Mouse (Mus musculus) midbrain, postnatal 0 days (tissue): ENCODE data around the gene Spns2. TPM values are rescaled to one million over a fixed set of nuclear protein-coding genes. Genes with fewer than 3 reads are reported as not detected.

ENCODE experiments used
- ATAC-seq: fragments of 200-750 bp; cut with Nextera tagmentation; 2 replicates; pipeline ENCODE4 v1.8.0; 2017; ENCODE audit warnings: moderate number of reproducible peaks, mild to moderate bottlenecking, moderate TSS enrichment, moderate library complexity; ENCODE audit not compliant: low FRiP score
- DNase-seq: peaks from one replicate; pipeline ENCODE4 v3.0.0-alpha.2; 2015; ENCODE audit warnings: low spot score
- H3K27ac ChIP-seq: fragments of 300-500 bp; sonication (generic); 2 replicates; pipeline ENCODE4 v1.5.1; 2014; ENCODE audit warnings: low read depth, mild to moderate bottlenecking, low read length, mixed read lengths
- H3K27me3 ChIP-seq: fragments of 300-500 bp; sonication (generic); 2 replicates; pipeline ENCODE4 v1.6.1; 2014; ENCODE audit warnings: low read length, control low read depth, mixed read lengths; ENCODE audit not compliant: insufficient read depth
- H3K36me3 ChIP-seq: fragments of 300-500 bp; sonication (generic); 2 replicates; pipeline ENCODE4 v1.6.1; 2014; ENCODE audit warnings: low read length, control low read depth, mixed read lengths; ENCODE audit not compliant: insufficient read depth
- H3K4me1 ChIP-seq: fragments of 300-500 bp; sonication (generic); 2 replicates; pipeline ENCODE4 v1.6.1; 2014; ENCODE audit warnings: mild to moderate bottlenecking, control low read depth, antibody characterized with exemption, low read length, mixed read lengths; ENCODE audit not compliant: insufficient read depth
- H3K4me2 ChIP-seq: fragments of 300-500 bp; sonication (generic); 2 replicates; pipeline ENCODE4 v1.6.1; 2014; ENCODE audit warnings: low read depth, mild to moderate bottlenecking, low read length, mixed read lengths; ENCODE audit not compliant: poor library complexity, severe bottlenecking
- H3K4me3 ChIP-seq: fragments of 300-500 bp; sonication (generic); 2 replicates; pipeline ENCODE4 v1.5.1; 2014; ENCODE audit warnings: low read depth, mild to moderate bottlenecking, low read length, moderate library complexity
- H3K9ac ChIP-seq: fragments of 300-500 bp; sonication (generic); replicated peaks from 2 replicates; pipeline ENCODE4 v1.6.1; 2014; ENCODE audit warnings: mild to moderate bottlenecking, low read length, moderate library complexity, mixed read lengths; ENCODE audit not compliant: poor library complexity, severe bottlenecking
- H3K9me3 ChIP-seq: fragments of 300-500 bp; sonication (generic); 2 replicates; pipeline ENCODE4 v1.6.1; 2016; ENCODE audit warnings: low read length, control low read depth
- CTCF ChIP-seq: IDR thresholded peaks from 2 replicates; pipeline ENCODE4 v1.5.1; 2016; ENCODE audit warnings: antibody characterized with exemption, mild to moderate bottlenecking
- WGBS: fragments of 180-500 bp; shearing (Covaris S2); extraction: QIAGEN DNeasy Blood & Tissue Kit; methylation state at CpG from one replicate; pipeline ENCODE4 v1.1.7; 2014; 5-methylcytosine and 5-hydroxymethylcytosine counted together
- polyA plus RNA-seq: library from polyadenylated mRNA; unstranded; fragments of >200 nt; fragmentation: Nextera tagmentation; extraction: Ambion mirVana; gene quantifications from 2 replicates; pipeline ENCODE4 v1.2.1, GENCODE M21; 2015
- total RNA-seq: library from RNA; depleted of rRNA; stranded (reverse); fragments of >200 nt; gene quantifications from 2 replicates; pipeline ENCODE4 v1.2.3, GENCODE M21; 2014

Gene Spns2
- total and polyA plus RNA-seq, 2 experiments from 2014 or later, result 7.7 to 56.8 TPM

DNA sequence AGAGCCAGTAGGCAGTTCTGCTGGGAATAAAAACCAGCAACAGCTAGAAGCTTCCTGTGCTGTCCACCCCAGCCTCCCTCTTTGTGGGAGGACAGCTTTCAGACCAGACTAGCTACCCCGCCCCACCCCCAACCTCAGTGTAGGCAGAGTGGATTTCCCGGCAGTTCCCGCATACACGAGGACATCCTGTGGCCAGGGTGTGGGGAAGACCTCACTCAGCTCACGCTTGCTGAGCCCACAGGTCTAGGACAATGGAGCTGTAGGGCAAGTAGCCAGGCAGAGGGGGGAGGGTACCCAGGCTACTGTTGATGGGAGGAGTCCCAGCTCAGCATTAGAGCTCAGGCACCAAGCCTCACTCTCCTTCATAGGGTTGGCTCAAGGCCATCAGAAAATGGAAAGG is 20.5 kb downstream of the Spns2 start:
- Histone ChIP-seq H3K4me1 (no peaks in the 10 kb centered on the region), H3K9ac (no peak overlapping the region), H3K4me2 (no peak overlapping the region), H3K9me3 (no peaks in the 10 kb centered on the region), H3K27me3 (no peaks in the 10 kb centered on the region), H3K27ac (no peak overlapping the region), H3K36me3 (peaks cover 9% of the 10 kb centered on the region), H3K4me3 (no peak overlapping the region)
- ATAC-seq (no peak), DNase-seq (peak; percentile 51)
- no peak for TF ChIP-seq CTCF
- WGBS, result 25% methylated on average over 5 of the region's 5 CpGs

DNA sequence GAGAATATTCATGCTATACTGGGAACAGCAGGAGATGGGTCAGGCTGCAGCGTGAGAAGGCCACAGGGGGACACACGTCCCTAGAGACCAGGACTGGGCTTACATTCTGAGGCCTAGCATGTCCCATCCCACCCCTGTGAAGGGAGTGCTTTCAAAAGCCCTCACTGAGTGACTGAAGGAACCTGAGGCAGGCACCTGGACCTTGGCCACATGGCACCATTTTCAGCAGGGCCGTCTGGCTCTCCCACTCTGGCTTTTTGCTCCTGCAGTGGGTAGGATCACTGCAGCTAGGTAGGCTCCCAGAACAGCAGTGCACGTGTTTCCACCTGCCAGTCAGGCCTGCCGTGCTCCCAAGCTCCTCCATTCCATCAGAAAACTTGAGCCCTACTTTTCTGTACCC is 21.2 kb downstream of the Spns2 start:
- DNase-seq (no peak), ATAC-seq (no peak)
- no peaks in the 10 kb centered on the region for H3K27me3 ChIP-seq
- no peak overlapping the region for H3K9ac ChIP-seq
- 72% methylated on average over 5 of the region's 5 CpGs for WGBS
- no peaks in the 10 kb centered on the region for H3K9me3 ChIP-seq
- TF ChIP-seq CTCF, result no peak
- H3K4me3 ChIP-seq, result no peak overlapping the region
- peaks cover 9% of the 10 kb centered on the region; the same call in 1 of the 2 replicates for H3K36me3 ChIP-seq
- H3K4me2 ChIP-seq, result no peak overlapping the region
- H3K4me1 ChIP-seq, result no peaks in the 10 kb centered on the region
- no peak overlapping the region for H3K27ac ChIP-seq

DNA sequence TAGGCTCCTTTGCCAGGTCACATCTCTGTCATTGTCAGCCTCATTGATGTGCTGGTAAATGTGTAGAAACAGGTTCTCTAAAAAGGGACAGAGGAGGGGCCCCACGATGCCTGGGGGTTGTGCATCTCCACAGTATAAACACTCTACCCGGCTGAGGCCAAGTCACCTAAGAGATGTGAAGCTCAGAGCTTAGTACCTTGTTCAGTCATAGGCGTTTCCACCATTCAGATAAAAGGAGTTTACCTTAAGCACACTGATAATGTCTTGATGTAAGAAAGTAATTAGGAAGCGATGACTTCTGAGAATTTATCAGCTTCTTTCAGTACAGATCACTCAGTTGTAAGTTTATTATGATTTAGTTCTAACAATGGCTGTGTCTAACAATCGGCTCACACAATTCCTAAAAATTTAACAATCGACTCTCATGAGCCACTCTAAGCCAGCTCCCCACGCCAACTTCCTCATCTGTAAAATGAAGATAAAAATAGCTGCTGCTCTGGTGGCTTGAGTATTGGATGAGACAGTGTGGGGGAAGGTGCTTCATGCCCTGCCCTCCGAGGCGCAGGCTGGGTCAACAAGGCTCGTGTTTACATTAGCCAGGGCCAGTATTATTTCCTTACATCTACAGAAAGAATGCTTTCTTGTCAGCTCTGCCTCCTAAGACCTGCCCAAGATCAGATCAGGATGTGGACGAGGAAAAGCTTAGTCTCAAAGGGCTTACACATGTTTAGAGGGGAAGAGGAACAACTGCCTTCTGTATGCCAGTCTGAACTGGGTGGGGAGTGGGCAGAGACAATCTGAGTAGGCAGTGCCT is 22.8 kb downstream of the Spns2 start:
- DNase-seq, result no peak
- Histone ChIP-seq H3K4me1 (no peaks in the 10 kb centered on the region), H3K27me3 (no peaks in the 10 kb centered on the region), H3K36me3 (peaks cover 4% of the 10 kb centered on the region; the same call in 1 of the 2 replicates), H3K9me3 (no peaks in the 10 kb centered on the region), H3K4me2 (no peak overlapping the region), H3K9ac (no peak overlapping the region), H3K27ac (no peak overlapping the region), H3K4me3 (no peak overlapping the region)
- TF ChIP-seq CTCF, result no peak
- no peak for ATAC-seq
- 58% methylated on average over 11 of the region's 11 CpGs for WGBS

DNA sequence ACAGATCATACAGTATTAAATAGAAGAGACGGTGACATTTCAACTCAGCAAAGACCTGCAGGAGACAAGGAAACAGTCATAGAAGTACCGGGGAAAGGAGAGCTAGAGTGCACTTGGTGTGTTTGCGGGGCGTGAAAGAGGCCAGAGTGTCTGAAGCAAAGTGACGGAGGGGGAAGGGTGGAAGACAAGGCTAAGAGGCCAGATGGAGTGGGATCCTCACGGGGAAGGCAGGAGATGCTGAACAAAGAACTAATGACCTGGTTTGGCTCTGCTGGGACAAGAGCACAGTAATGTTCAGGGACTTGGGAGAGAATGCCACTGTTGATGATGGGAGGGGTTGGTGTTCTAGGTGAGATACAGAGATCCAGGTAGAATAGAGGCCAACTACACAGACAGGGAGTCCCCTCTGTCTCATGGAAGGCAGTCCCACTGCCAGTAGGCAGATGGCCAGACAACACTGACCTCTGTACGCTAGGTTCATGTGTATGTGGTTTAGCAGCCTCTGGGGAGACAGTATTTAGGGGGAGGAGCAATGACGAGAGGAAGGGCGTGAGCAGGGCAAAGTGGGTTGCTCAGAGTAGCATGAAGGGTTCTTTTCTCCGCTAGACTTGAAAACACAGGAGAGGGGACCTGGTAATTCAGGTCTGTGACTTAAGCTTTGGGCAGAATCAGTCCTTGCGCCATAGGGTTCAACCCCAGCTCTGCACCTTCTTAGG is 23.6 kb downstream of the Spns2 start:
- no peak overlapping the region for H3K4me3 ChIP-seq
- no peaks in the 10 kb centered on the region for H3K9me3 ChIP-seq
- no peak for ATAC-seq
- TF ChIP-seq CTCF, result no peak
- no peaks in the 10 kb centered on the region for H3K4me1 ChIP-seq
- H3K9ac ChIP-seq, result no peak overlapping the region
- H3K27ac ChIP-seq, result peak overlapping the region; percentile 18; the same call in 1 of the 2 replicates
- no peak for DNase-seq
- peaks cover 4% of the 10 kb centered on the region; the same call in 1 of the 2 replicates for H3K36me3 ChIP-seq
- 68% methylated on average over 11 of the region's 11 CpGs for WGBS
- H3K4me2 ChIP-seq, result no peak overlapping the region
- no peaks in the 10 kb centered on the region for H3K27me3 ChIP-seq

DNA sequence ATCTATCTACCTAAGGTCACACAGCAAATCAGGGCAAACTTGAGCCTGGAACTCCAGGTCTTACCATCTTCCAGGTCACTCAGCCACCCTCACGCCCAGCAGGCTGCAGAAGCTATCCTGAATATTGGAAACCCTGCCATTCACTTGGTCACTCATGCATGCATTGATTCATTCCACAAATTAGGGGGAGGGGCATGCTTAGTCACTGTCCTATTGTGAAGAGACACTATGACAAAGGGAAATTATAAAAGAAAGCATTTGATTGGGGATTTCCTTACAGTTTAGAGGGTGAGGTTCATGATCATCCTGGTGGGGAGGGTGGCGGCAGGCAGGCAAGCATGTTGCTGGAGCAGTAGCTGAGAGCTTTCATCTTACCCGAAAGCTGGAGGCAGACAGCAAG is 24.9 kb downstream of the Spns2 start:
- Histone ChIP-seq H3K27ac (no peak overlapping the region), H3K27me3 (no peaks in the 10 kb centered on the region), H3K4me2 (no peak overlapping the region), H3K4me1 (no peaks in the 10 kb centered on the region), H3K9me3 (no peaks in the 10 kb centered on the region), H3K4me3 (no peak overlapping the region), H3K36me3 (peaks cover 4% of the 10 kb centered on the region; the same call in 1 of the 2 replicates), H3K9ac (no peak overlapping the region)
- 47% methylated on average over 3 of the region's 3 CpGs for WGBS
- no peak for TF ChIP-seq CTCF
- ATAC-seq, result no peak
- no peak for DNase-seq

DNA sequence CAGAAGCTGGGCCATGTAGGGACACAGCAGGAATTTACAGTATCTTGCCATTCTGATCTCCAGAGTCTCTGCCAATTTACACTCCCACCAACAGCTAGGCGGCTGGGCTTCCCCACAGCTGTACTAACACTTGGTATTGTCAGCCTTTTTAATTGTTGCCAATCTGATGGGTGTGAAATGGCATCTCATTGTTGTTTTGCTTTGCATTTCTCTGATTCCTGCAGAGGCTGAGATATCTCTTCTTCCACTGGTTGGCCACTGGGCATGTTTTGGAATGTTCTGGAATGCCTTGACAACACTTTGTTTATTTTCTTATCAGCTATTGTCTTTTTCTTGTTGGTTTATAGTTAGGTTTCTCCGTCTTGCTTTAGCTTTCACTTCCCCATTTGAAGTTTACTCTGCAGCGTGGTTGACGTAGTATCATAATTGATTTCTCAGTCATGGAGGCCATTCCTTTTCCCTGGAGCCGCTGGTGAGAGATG is 28.2 kb downstream of the Spns2 start:
- Histone ChIP-seq H3K9me3 (no peaks in the 10 kb centered on the region), H3K9ac (no peak overlapping the region), H3K27ac (no peak overlapping the region), H3K4me1 (no peaks in the 10 kb centered on the region), H3K27me3 (no peaks in the 10 kb centered on the region), H3K4me2 (no peak overlapping the region), H3K4me3 (no peak overlapping the region), H3K36me3 (peaks cover 18% of the 10 kb centered on the region)
- DNase-seq (no peak), ATAC-seq (no peak)
- no peak for TF ChIP-seq CTCF
- 45% methylated on average over 5 of the region's 5 CpGs for WGBS
